Mouse (Mus musculus): ENCODE measurements around the gene Fnip2.

GRCm38 (mm10) chr3:79586804-79587203, 19.2 kb upstream of the Fnip2 start:
- no peak for TF ChIP-seq CTCF (IDR thresholded peaks at IDR 0.05)
- no peak for TF ChIP-seq POLR2A (IDR thresholded peaks at IDR 0.05; ENCODE audit: insufficient read depth, low read depth, low read length)
- peak; percentile 92 for TF ChIP-seq EP300 (IDR thresholded peaks at IDR 0.05; ENCODE audit: insufficient read depth, low read depth, low read length)
